Mouse (Mus musculus) embryo, embryonic 10 days (tissue): ENCODE results near the gene Mavs.

ENCODE experiments used
- DNase-seq: peaks from one replicate; pipeline ENCODE4 v3.0.0-alpha.2; 2015; ENCODE audit warnings: low spot score

Mavs gene

GRCm38 (mm10) chr2:131233307-131234126 is at the start of gene Mavs:
Gene Mavs (plus strand): TSS chr2:131234063.
- peak; percentile 97 for DNase-seq

- DNase-seq: no peak
Measured at GRCm38 (mm10) chr2:131186343-131186742, 47.5 kb upstream of the Mavs start.

GRCm38 (mm10) chr2:131186771-131187601 is 46.9 kb upstream of the Mavs start, which contains the start of the genes Cdc25b and Spef1:
Gene Cdc25b (plus strand): TSS chr2:131186949.
Gene Spef1 (minus strand): TSS chr2:131187282.
- DNase-seq: peak; percentile 83

- no peak for DNase-seq
Measured at GRCm38 (mm10) chr2:131187602-131187922, 46.3 kb upstream of the Mavs start.

GRCm38 (mm10) chr2:131188311-131188710 is 45.6 kb upstream of the Mavs start:
- no peak for DNase-seq

GRCm38 (mm10) chr2:131189521-131190309 is 44.1 kb upstream of the Mavs start:
- DNase-seq: no peak

GRCm38 (mm10) chr2:131190344-131191004 is 43.4 kb upstream of the Mavs start:
- peak; percentile 85 for DNase-seq

- no peak for DNase-seq
Measured at GRCm38 (mm10) chr2:131191005-131191390, 42.9 kb upstream of the Mavs start.

GRCm38 (mm10) chr2:131196606-131197316 is 37.1 kb upstream of the Mavs start:
- no peak for DNase-seq

- DNase-seq: no peak
Measured at GRCm38 (mm10) chr2:131200710-131201109, 33.2 kb upstream of the Mavs start.

- no peak for DNase-seq
Measured at GRCm38 (mm10) chr2:131201262-131201661, 32.6 kb upstream of the Mavs start.

- DNase-seq: no peak
Measured at GRCm38 (mm10) chr2:131203816-131204409, 29.9 kb upstream of the Mavs start.

- DNase-seq: no peak
Measured at GRCm38 (mm10) chr2:131204410-131204981, 29.4 kb upstream of the Mavs start.

GRCm38 (mm10) chr2:131205521-131206182 is 28.2 kb upstream of the Mavs start:
- no peak for DNase-seq

GRCm38 (mm10) chr2:131206778-131207177 is 27.1 kb upstream of the Mavs start, which contains the start of gene Ap5s1:
Gene Ap5s1 (plus strand): TSS chr2:131207078.
- DNase-seq: no peak

- DNase-seq: no peak
Measured at GRCm38 (mm10) chr2:131208356-131208755, 25.5 kb upstream of the Mavs start.

GRCm38 (mm10) chr2:131209125-131209795 is 24.6 kb upstream of the Mavs start:
- no peak for DNase-seq

- peak; percentile 96 for DNase-seq
Measured at GRCm38 (mm10) chr2:131209969-131210792, 23.7 kb upstream of the Mavs start.
